Comparison of ENCODE assay signal across 17 mouse cellular contexts in the genomic region with DNA sequence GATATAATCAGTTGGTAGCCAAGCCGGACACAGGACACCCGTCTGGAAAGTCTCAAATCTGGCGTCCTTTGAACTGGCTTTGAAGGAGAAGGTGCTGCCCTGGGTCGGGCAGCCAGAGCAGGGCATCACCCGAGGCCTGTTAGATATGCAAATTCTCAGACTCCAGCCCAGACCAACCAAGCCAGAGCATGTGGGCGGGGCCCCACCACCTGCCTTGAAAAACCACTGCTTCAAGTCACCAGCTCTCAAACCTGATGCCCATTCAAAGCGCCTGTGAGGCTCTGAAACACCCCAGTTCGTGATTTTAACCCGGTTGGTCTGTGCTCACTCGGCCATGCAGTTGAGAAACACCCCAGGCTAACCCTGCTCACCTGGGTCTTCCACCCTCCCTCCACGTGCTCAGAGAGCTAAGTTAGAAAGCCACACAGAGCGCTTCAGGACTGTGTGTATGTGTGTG.
DNase-seq lines count a peak whose midpoint lies in the region; ATAC-seq and TF ChIP-seq lines count a peak whose summit lies in the region.
"Had no signal": no experiment of that assay in that cellular context is flagged by ENCODE, and none has a peak within 500 bp of the region (broad histone marks: within the 10 kb centered on the region; RNA-seq: fewer than 3 reads in every experiment).

No protein-coding gene starts in this region.

- H3K4me3 ChIP-seq in hindbrain, embryonic 11.5 days (ENCODE audit: low read depth, low read length): no peak overlapping the region
- H3K4me3 ChIP-seq in hindbrain, embryonic 12.5 days: no peak overlapping the region
- no peak overlapping the region for H3K4me3 ChIP-seq in kidney, postnatal 0 days (replicated peaks; ENCODE audit: low read depth, low read length)
- H3K4me3 ChIP-seq: gastrocnemius, adult 2 months; heart, embryonic 13.5 days; megakaryocyte, embryonic 14.5 days; myocyte had no signal

- no peak overlapping the region for H3K9ac ChIP-seq in hindbrain, embryonic 11.5 days (ENCODE audit: low read depth, low read length)
- H3K9ac ChIP-seq in hindbrain, embryonic 12.5 days: no peak overlapping the region
- no peak overlapping the region for H3K9ac ChIP-seq in kidney, postnatal 0 days (ENCODE audit: low read depth, low read length)
- H3K9ac ChIP-seq: heart, embryonic 13.5 days had no signal

- WGBS in hindbrain, embryonic 11.5 days: 33% methylated on average over 12 of the region's 12 CpGs
- WGBS in hindbrain, embryonic 12.5 days: 30% methylated on average over 12 of the region's 12 CpGs
- WGBS in kidney, postnatal 0 days: 24% methylated on average over 12 of the region's 12 CpGs

- peak; percentile 19 for DNase-seq in hindbrain, embryonic 11.5 days (ENCODE audit: low spot score)
- DNase-seq in ZHBTc4 (ENCODE audit: low read depth, low spot score): peak; percentile 47
- DNase-seq in kidney, postnatal 0 days (ENCODE audit: low spot score): peak; percentile 29
- DNase-seq in retina, postnatal 1 day: peak; percentile 23
- DNase-seq in urinary bladder, postnatal 36 days (ENCODE audit: low spot score in 2 of 2): no peak
- no peak for DNase-seq in frontal cortex, postnatal 14 days (ENCODE audit: low spot score in 2 of 2)
- DNase-seq in urinary bladder, adult 18-20 months (ENCODE audit: low spot score in 2 of 2): no peak
- DNase-seq: B cell, adult 2 months; cerebellum, adult 9-10 months; gastrocnemius, adult 2 months; layer of hippocampus, adult 9-11 months had no signal

- H3K4me1 ChIP-seq in hindbrain, embryonic 11.5 days (replicated peaks; ENCODE audit: control insufficient read depth, insufficient read depth, low read length): no peaks in the 10 kb centered on the region
- H3K4me1 ChIP-seq in hindbrain, embryonic 12.5 days: peaks cover 9% of the 10 kb centered on the region; the same call in 1 of the 2 replicates
- H3K4me1 ChIP-seq in kidney, postnatal 0 days (replicated peaks; ENCODE audit: insufficient read depth, low read length): no peaks in the 10 kb centered on the region; the same call in 1 of the 2 replicates
- H3K4me1 ChIP-seq: megakaryocyte, embryonic 14.5 days had no signal

- no peak for TF ChIP-seq CTCF in kidney, postnatal 0 days (IDR thresholded peaks at IDR 0.05; ENCODE audit: low read depth)

- ATAC-seq in hindbrain, embryonic 11.5 days (ENCODE audit: low FRiP score): no peak
- no peak for ATAC-seq in hindbrain, embryonic 12.5 days (ENCODE audit: low FRiP score)
- ATAC-seq in kidney, postnatal 0 days (replicated peaks; ENCODE audit: low FRiP score, low read depth): peak; percentile 77
- ATAC-seq: forebrain, embryonic 14.5 days; hindbrain, embryonic 16.5 days had no signal

- no peaks in the 10 kb centered on the region for H3K27me3 ChIP-seq in hindbrain, embryonic 11.5 days (ENCODE audit: control insufficient read depth, insufficient read depth, low read length)
- 0 out of 2 replicates have a peak, but pooled peaks cover 9% of the 10 kb centered on the region for H3K27me3 ChIP-seq in hindbrain, embryonic 12.5 days
- no peaks in the 10 kb centered on the region for H3K27me3 ChIP-seq in kidney, postnatal 0 days (ENCODE audit: insufficient read depth, low read length)

- no peaks in the 10 kb centered on the region for H3K9me3 ChIP-seq in hindbrain, embryonic 11.5 days (ENCODE audit: control insufficient read depth, low read length)
- H3K9me3 ChIP-seq in hindbrain, embryonic 12.5 days (replicated peaks): no peaks in the 10 kb centered on the region
- H3K9me3 ChIP-seq in kidney, postnatal 0 days (replicated peaks; ENCODE audit: low read length): no peaks in the 10 kb centered on the region
- H3K9me3 ChIP-seq: heart, embryonic 13.5 days had no signal

- no peaks in the 10 kb centered on the region for H3K36me3 ChIP-seq in hindbrain, embryonic 11.5 days (ENCODE audit: control insufficient read depth, insufficient read depth, low read length)
- H3K36me3 ChIP-seq in hindbrain, embryonic 12.5 days: no peaks in the 10 kb centered on the region
- no peaks in the 10 kb centered on the region for H3K36me3 ChIP-seq in kidney, postnatal 0 days (ENCODE audit: insufficient read depth, low read length)
- H3K36me3 ChIP-seq: heart, embryonic 13.5 days had no signal

- H3K4me2 ChIP-seq in hindbrain, embryonic 11.5 days (replicated peaks; ENCODE audit: low read depth, low read length): no peak overlapping the region
- no peak overlapping the region for H3K4me2 ChIP-seq in hindbrain, embryonic 12.5 days (replicated peaks)
- H3K4me2 ChIP-seq in kidney, postnatal 0 days (ENCODE audit: low read length): no peak overlapping the region
- H3K4me2 ChIP-seq: heart, embryonic 13.5 days had no signal

- H3K27ac ChIP-seq in hindbrain, embryonic 11.5 days (ENCODE audit: low read depth, low read length): no peak overlapping the region
- no peak overlapping the region for H3K27ac ChIP-seq in hindbrain, embryonic 12.5 days
- H3K27ac ChIP-seq in kidney, postnatal 0 days: no peak overlapping the region
- H3K27ac ChIP-seq: gastrocnemius, adult 2 months; heart, embryonic 13.5 days had no signal

Comparison
In these comparisons a context has a peak if more than half of its experiments do, and no peak if none do; other contexts are left out.
1. DNase-seq: peak in hindbrain, embryonic 11.5 days (single experiment), ZHBTc4 (single experiment), kidney, postnatal 0 days (single experiment) and retina, postnatal 1 day (single experiment); none in urinary bladder, postnatal 36 days (0 of 2), frontal cortex, postnatal 14 days (0 of 2) and urinary bladder, adult 18-20 months (0 of 2).